Mouse (Mus musculus): ENCODE measurements at regions not wholly inside any gene's neighbourhood (a gene's known extent, or its start where the extent isn't known, plus 50 kb on each side); places are given as distances from the start of the nearest gene placed in this dataset.

GRCm38 (mm10) chr14:89844888-89845287 lies 1373.7 kb upstream of the Pcdh20 start:
- ATAC-seq (ENCODE audit: low FRiP score): no peak
- no peak overlapping the region for H3K4me3 ChIP-seq (replicated peaks)
- WGBS: 88% methylated on average over 5 of the region's 5 CpGs

GRCm38 (mm10) chr14:89826731-89827130 lies 1355.5 kb upstream of the Pcdh20 start:
- Histone ChIP-seq H3K9me3 (replicated peaks) (no peaks in the 10 kb centered on the region), H3K9ac (replicated peaks) (no peak overlapping the region), H3K27me3 (replicated peaks) (no peaks in the 10 kb centered on the region), H3K4me1 (no peaks in the 10 kb centered on the region), H3K27ac (replicated peaks) (no peak overlapping the region), H3K4me2 (no peak overlapping the region), H3K36me3 (no peaks in the 10 kb centered on the region), H3K4me3 (replicated peaks) (no peak overlapping the region)
- WGBS: 85% methylated on average over 1 of the region's 1 CpGs
- ATAC-seq (ENCODE audit: low FRiP score): no peak

More at GRCm38 (mm10) chr14:89844888-89845287, 1373.7 kb upstream of the Pcdh20 start:
- Histone ChIP-seq H3K4me2 (no peak overlapping the region), H3K36me3 (no peaks in the 10 kb centered on the region), H3K27ac (replicated peaks) (no peak overlapping the region), H3K4me1 (no peaks in the 10 kb centered on the region), H3K9ac (replicated peaks) (no peak overlapping the region), H3K27me3 (replicated peaks) (no peaks in the 10 kb centered on the region), H3K9me3 (replicated peaks) (no peaks in the 10 kb centered on the region)

GRCm38 (mm10) chr14:89826001-89826400 lies 1354.8 kb upstream of the Pcdh20 start:
- H3K4me2 ChIP-seq: no peak overlapping the region
- H3K9ac ChIP-seq (replicated peaks): no peak overlapping the region
- no peaks in the 10 kb centered on the region for H3K9me3 ChIP-seq (replicated peaks)
- no peak for ATAC-seq (ENCODE audit: low FRiP score)
- H3K4me3 ChIP-seq (replicated peaks): no peak overlapping the region
- H3K36me3 ChIP-seq: no peaks in the 10 kb centered on the region
- H3K27me3 ChIP-seq (replicated peaks): no peaks in the 10 kb centered on the region
- H3K27ac ChIP-seq (replicated peaks): no peak overlapping the region
- WGBS: 85% methylated on average over 7 of the region's 7 CpGs
- H3K4me1 ChIP-seq: no peaks in the 10 kb centered on the region

DNA sequence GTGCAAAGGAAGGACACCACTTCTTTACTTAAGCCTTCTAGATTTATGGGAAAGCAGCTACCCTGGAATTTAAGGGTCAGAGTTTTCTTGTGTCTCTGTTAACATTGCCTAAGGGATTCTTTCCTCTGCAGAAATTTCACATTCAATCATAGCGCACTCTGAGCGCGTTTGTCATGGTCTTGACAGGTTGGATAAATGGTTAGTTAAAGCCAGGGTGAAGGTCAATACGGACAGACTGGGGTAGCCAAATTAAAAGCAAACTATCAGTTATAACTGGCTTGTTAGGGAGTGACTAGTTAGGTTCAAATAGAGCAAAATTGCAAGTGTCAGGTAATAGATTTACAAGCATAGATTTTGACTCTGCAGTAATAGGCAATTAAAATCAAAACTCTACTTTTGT lies 1352.2 kb upstream of the Pcdh20 start:
- ATAC-seq (ENCODE audit: low FRiP score): no peak
- WGBS: 13% methylated on average over 4 of the region's 4 CpGs
- no peak overlapping the region for H3K27ac ChIP-seq (replicated peaks)
- no peak overlapping the region for H3K9ac ChIP-seq (replicated peaks)
- H3K36me3 ChIP-seq: no peaks in the 10 kb centered on the region
- H3K9me3 ChIP-seq (replicated peaks): no peaks in the 10 kb centered on the region
- no peak overlapping the region for H3K4me2 ChIP-seq
- no peak overlapping the region for H3K4me3 ChIP-seq (replicated peaks)
- H3K27me3 ChIP-seq (replicated peaks): no peaks in the 10 kb centered on the region
- no peaks in the 10 kb centered on the region for H3K4me1 ChIP-seq

DNA sequence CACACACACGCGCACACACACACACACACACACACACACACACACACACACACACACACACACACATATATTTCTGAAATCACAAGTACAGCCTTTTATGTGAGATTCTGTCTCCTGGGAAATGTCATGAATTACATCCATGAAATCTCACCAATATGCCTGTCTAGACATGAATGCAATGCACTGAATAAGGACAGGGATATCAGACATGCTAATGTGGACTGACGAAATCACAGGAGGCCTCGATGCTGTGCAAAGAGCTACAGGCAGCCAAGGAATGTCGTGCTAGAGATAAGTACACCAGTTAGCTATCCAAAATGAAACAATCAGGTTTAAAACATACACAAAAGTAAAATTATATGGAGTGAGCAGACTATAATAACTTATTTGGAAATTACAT lies 1351.0 kb upstream of the Pcdh20 start:
- H3K4me2 ChIP-seq: no peak overlapping the region
- no peak for ATAC-seq (ENCODE audit: low FRiP score)
- no peak overlapping the region for H3K9ac ChIP-seq (replicated peaks)
- no peaks in the 10 kb centered on the region for H3K4me1 ChIP-seq
- H3K27ac ChIP-seq (replicated peaks): no peak overlapping the region
- H3K4me3 ChIP-seq (replicated peaks): no peak overlapping the region
- WGBS: 43% methylated on average over 5 of the region's 5 CpGs
- H3K9me3 ChIP-seq (replicated peaks): no peaks in the 10 kb centered on the region
- no peaks in the 10 kb centered on the region for H3K27me3 ChIP-seq (replicated peaks)
- no peaks in the 10 kb centered on the region for H3K36me3 ChIP-seq

DNA sequence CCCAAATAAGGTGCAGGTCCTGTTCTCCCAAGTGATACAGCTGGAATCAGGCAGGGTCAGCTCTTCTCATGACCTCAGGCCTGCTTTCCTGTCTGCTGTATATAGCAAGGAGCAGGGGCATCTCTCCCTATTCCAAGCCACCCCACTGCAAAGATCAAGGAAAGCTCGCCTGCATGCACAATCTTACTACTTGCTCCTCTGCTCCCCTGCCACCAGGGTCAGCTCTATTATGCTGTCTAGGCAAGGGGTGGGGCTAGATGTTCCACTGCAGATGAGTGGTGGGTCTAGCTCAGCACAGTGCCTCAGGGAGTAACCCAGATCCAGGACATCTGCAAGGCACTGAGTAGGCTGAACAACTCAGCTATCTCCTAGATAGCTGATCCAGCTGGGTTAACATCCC lies 1335.6 kb upstream of the Pcdh20 start:
- Histone ChIP-seq H3K27ac (replicated peaks) (no peak overlapping the region), H3K27me3 (replicated peaks) (no peaks in the 10 kb centered on the region), H3K9ac (replicated peaks) (no peak overlapping the region), H3K4me3 (replicated peaks) (no peak overlapping the region), H3K4me2 (no peak overlapping the region), H3K9me3 (replicated peaks) (no peaks in the 10 kb centered on the region), H3K36me3 (no peaks in the 10 kb centered on the region), H3K4me1 (no peaks in the 10 kb centered on the region)
- ATAC-seq (ENCODE audit: low FRiP score): no peak
- WGBS: 62% methylated on average over 1 of the region's 1 CpGs

DNA sequence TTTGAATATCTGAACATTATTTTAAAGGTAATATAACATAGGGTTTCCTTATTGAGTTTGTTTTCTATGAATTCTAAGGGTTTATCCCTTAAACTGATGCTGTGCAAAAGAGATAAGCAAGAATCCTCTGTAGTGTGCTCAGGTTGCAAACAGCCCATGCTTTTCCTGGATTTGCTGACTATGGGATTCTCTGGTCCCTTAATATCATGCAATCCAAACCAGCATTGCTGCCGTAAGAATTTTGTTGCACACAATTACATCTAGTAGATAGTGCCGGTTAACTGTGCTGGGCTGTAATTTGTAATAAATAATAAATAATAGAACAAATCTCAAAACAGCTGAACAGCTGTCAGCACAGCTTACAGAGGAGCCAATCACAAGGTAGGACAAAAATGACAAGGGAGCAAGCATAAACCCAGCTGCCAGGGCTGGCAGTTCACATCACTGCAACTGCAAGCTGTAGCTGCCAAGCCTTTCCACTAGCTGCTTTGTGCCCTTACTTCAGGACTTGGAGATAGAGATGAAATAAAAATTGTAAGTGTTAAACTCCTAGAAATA lies 1333.6 kb upstream of the Pcdh20 start:
- H3K4me1 ChIP-seq: no peaks in the 10 kb centered on the region
- H3K9me3 ChIP-seq (replicated peaks): no peaks in the 10 kb centered on the region
- H3K9ac ChIP-seq (replicated peaks): no peak overlapping the region
- H3K27me3 ChIP-seq (replicated peaks): no peaks in the 10 kb centered on the region
- WGBS: 43% methylated on average over 2 of the region's 2 CpGs
- no peak overlapping the region for H3K27ac ChIP-seq (replicated peaks)
- H3K4me3 ChIP-seq (replicated peaks): no peak overlapping the region
- no peaks in the 10 kb centered on the region for H3K36me3 ChIP-seq
- peak; percentile 90 for ATAC-seq (ENCODE audit: low FRiP score)
- H3K4me2 ChIP-seq: no peak overlapping the region

DNA sequence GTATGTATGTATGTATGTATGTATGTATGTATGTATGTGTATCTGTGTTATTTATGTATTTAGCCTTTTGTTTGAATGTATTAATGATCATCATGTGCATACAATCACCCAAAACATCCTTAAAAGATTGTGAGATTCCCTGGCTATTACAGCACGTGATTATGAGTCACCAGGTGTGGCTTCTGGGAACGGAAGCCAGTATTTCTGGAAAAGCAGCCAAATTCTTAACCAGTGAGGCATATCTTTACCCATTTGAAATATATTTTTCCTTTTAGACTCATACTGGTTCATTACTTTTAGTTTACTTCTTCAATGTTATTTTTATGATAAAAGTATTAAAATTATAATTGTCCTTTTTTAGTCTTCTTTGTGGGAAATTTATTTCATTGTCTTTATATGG lies 1284.6 kb upstream of the Pcdh20 start:
- Histone ChIP-seq H3K4me2 (no peak overlapping the region), H3K27me3 (replicated peaks) (no peaks in the 10 kb centered on the region), H3K4me3 (replicated peaks) (no peak overlapping the region), H3K4me1 (no peaks in the 10 kb centered on the region), H3K9me3 (replicated peaks) (no peaks in the 10 kb centered on the region), H3K9ac (replicated peaks) (no peak overlapping the region), H3K36me3 (no peaks in the 10 kb centered on the region), H3K27ac (replicated peaks) (no peak overlapping the region)
- ATAC-seq (ENCODE audit: low FRiP score): no peak
- WGBS: 49% methylated on average over 2 of the region's 2 CpGs

- H3K9ac ChIP-seq (replicated peaks): no peak overlapping the region
- no peaks in the 10 kb centered on the region for H3K4me1 ChIP-seq
- H3K9me3 ChIP-seq (replicated peaks): no peaks in the 10 kb centered on the region
- no peaks in the 10 kb centered on the region for H3K27me3 ChIP-seq (replicated peaks)
- H3K27ac ChIP-seq (replicated peaks): no peak overlapping the region
- 92% methylated on average over 2 of the region's 2 CpGs for WGBS
- H3K36me3 ChIP-seq: no peaks in the 10 kb centered on the region
- no peak overlapping the region for H3K4me3 ChIP-seq (replicated peaks)
- no peak overlapping the region for H3K4me2 ChIP-seq
- no peak for ATAC-seq (ENCODE audit: low FRiP score)
Measured at GRCm38 (mm10) chr14:89713711-89714110, 1242.5 kb upstream of the Pcdh20 start.
